Mouse (Mus musculus) left cerebral cortex, postnatal 10 days (tissue): ENCODE measurements around the gene Gm20458. TPM values are rescaled to one million over a fixed set of nuclear protein-coding genes. Genes with fewer than 3 reads are reported as not detected.

Source experiments
- DNase-seq, 2 experiments: peaks; one replicate each; pipeline ENCODE4 v3.0.0; 2021 to 2022; ENCODE audit warnings: low spot score in 2 of 2, mixed read lengths in 1 of 2; ENCODE audit errors: extremely low spot score in 1 of 2
- intact Hi-C: fragments of 180-260 bp; cut with DNase I; formaldehyde crosslinking; loops from one replicate; pipeline ENCODE4 v1.15.1; 2025
- total RNA-seq, 2 experiments: library from RNA; stranded (reverse); gene quantifications; 2 replicates each; pipeline ENCODE4 v1.2.3; 2021

Gm20458 gene
- total RNA-seq, 2 experiments from 2014 or later = 2.2 to 6.0 TPM

- intact Hi-C loops = no loop called here
- DNase-seq = no peak
These were observed 14.7 kb upstream of the Gm20458 start for GRCm38 (mm10) chr2:164446086-164446469.

GRCm38 (mm10) chr2:164448140-164448539, 12.6 kb upstream of the Gm20458 start:
- no peak for DNase-seq
- intact Hi-C loops = no loop called here

GRCm38 (mm10) chr2:164448921-164449320, 11.8 kb upstream of the Gm20458 start:
- intact Hi-C loops = no loop called here
- DNase-seq = no peak

- intact Hi-C loops = no loop called here
- DNase-seq = no peak
These were observed 11.3 kb upstream of the Gm20458 start for GRCm38 (mm10) chr2:164449341-164450042.

- no peak for DNase-seq
- intact Hi-C loops = no loop called here
These were observed 8.6 kb upstream of the Gm20458 start for GRCm38 (mm10) chr2:164452000-164452676.

GRCm38 (mm10) chr2:164453047-164453757, 7.6 kb upstream of the Gm20458 start:
- intact Hi-C loops = no loop called here

GRCm38 (mm10) chr2:164453887-164454500, 6.8 kb upstream of the Gm20458 start:
- intact Hi-C loops = loop anchor here (2.0 kb wide), 1 partner anchor 37 kb away; no protein-coding TSS in a partner anchor
- no peak for DNase-seq

More at GRCm38 (mm10) chr2:164453047-164453757, 7.6 kb upstream of the Gm20458 start:
- no peak for DNase-seq

GRCm38 (mm10) chr2:164454846-164455245, 5.9 kb upstream of the Gm20458 start:
- peak; percentile 67 to 69 for DNase-seq

GRCm38 (mm10) chr2:164455421-164456190, 5.2 kb upstream of the Gm20458 start:
- no peak for DNase-seq
- intact Hi-C loops = loop anchor here (2.0 kb wide), 1 partner anchor 39 kb away; no protein-coding TSS in a partner anchor

More at GRCm38 (mm10) chr2:164454846-164455245, 5.9 kb upstream of the Gm20458 start:
- intact Hi-C loops = loop anchor here (2.0 kb wide), 1 partner anchor 38 kb away; no protein-coding TSS in a partner anchor

- no peak for DNase-seq
- intact Hi-C loops = no loop called here
These were observed 4.4 kb upstream of the Gm20458 start for GRCm38 (mm10) chr2:164456413-164456812.

- intact Hi-C loops = no loop called here
- DNase-seq = peak in 1 of 2 experiments; percentile 40
These were observed 3.9 kb upstream of the Gm20458 start, which contains the start of gene Sys1 for GRCm38 (mm10) chr2:164456864-164457300. TSS of gene Sys1 (plus strand) at chr2:164456964.

GRCm38 (mm10) chr2:164457942-164458341, 2.8 kb upstream of the Gm20458 start:
- no peak for DNase-seq
- intact Hi-C loops = no loop called here

GRCm38 (mm10) chr2:164458535-164458934, 2.2 kb upstream of the Gm20458 start:
- no peak for DNase-seq
- intact Hi-C loops = no loop called here

GRCm38 (mm10) chr2:164465161-164465560, 4.4 kb downstream of the Gm20458 start:
- no peak for DNase-seq
- intact Hi-C loops = no loop called here

- intact Hi-C loops = no loop called here
- no peak for DNase-seq
These were observed 6.0 kb downstream of the Gm20458 start for GRCm38 (mm10) chr2:164466787-164467186.

GRCm38 (mm10) chr2:164470254-164470653, 9.5 kb downstream of the Gm20458 start:
- DNase-seq = peak in 1 of 2 experiments; percentile 67
- intact Hi-C loops = loop anchor here (10.0 kb wide), 1 partner anchor 95 kb away; the partner anchor contains the start of gene Wfdc2

- intact Hi-C loops = loop anchor here (10.0 kb wide), 1 partner anchor 91 kb away; the partner anchor contains the start of gene Wfdc2
- DNase-seq = no peak
These were observed 12.9 kb downstream of the Gm20458 start, which contains the start of gene Trp53tg5 for GRCm38 (mm10) chr2:164473624-164474023. TSS of gene Trp53tg5 (minus strand) at chr2:164473724.

- DNase-seq = no peak
These were observed 25.0 kb downstream of the Gm20458 start, which contains the start of gene Dbndd2 for GRCm38 (mm10) chr2:164485681-164486257. TSS of gene Dbndd2 (plus strand) at chr2:164486106.

More at GRCm38 (mm10) chr2:164485681-164486257, 25.0 kb downstream of the Gm20458 start, which contains the start of gene Dbndd2:
- intact Hi-C loops = no loop called here
